Mouse (Mus musculus) spleen, adult 2 months (tissue): ENCODE data around the gene Ubald2. TPM values are rescaled to one million over a fixed set of nuclear protein-coding genes. Genes with fewer than 3 reads are reported as not detected.
"Not testable (repeated sequence)": the region's sequence is repeated elsewhere in the genome, so short reads cannot be mapped to it uniquely, and the experiment has no call there.

Experiments used
- DNase-seq, 2 experiments: peaks; one replicate each; pipeline versions ENCODE4 v3.0.0 to v3.0.0-alpha.2; 2012 to 2021; ENCODE audit warnings: low spot score in 2 of 2, low read depth in 1 of 2
- H3K27ac ChIP-seq: fragments of 200-500 bp; 2 replicates; pipeline ENCODE4 v1.5.1; 2012; ENCODE audit warnings: low read length, inconsistent platforms; ENCODE audit not compliant: insufficient read depth
- H3K27me3 ChIP-seq: fragments of 200-500 bp; 2 replicates; pipeline ENCODE4 v1.6.1; 2012; ENCODE audit warnings: mild to moderate bottlenecking, moderate library complexity, low read length, inconsistent platforms; ENCODE audit not compliant: control insufficient read depth, insufficient read depth
- H3K36me3 ChIP-seq: fragments of 200-500 bp; 2 replicates; pipeline ENCODE4 v1.6.1; 2012; ENCODE audit warnings: mild to moderate bottlenecking, low read length, inconsistent platforms; ENCODE audit not compliant: control insufficient read depth, insufficient read depth
- H3K4me1 ChIP-seq: fragments of 200-500 bp; 2 replicates; pipeline ENCODE4 v1.6.1; 2011; ENCODE audit warnings: inconsistent platforms; ENCODE audit not compliant: control insufficient read depth, insufficient read depth, insufficient read length
- H3K4me3 ChIP-seq: fragments of 200-500 bp; 2 replicates; pipeline ENCODE4 v1.5.1; 2011; ENCODE audit warnings: mild to moderate bottlenecking, inconsistent platforms; ENCODE audit not compliant: insufficient read depth, insufficient read length; ENCODE audit errors: extremely low read depth
- CTCF ChIP-seq: fragments of 200-500 bp; IDR thresholded peaks from 2 replicates; pipeline ENCODE4 v1.5.1; 2011; ENCODE audit warnings: mild to moderate bottlenecking, inconsistent platforms; ENCODE audit not compliant: insufficient read depth, insufficient read length, insufficient replicate concordance; ENCODE audit errors: extremely low read depth
- POLR2A ChIP-seq: fragments of 200-500 bp; IDR thresholded peaks from 2 replicates; pipeline ENCODE4 v1.6.1; 2011; ENCODE audit warnings: low read depth, low read length, inconsistent platforms
- whole genome bisulfite sequencing: fragments of 180-500 bp; shearing (Covaris S2); methylation state at CpG from one replicate; pipeline ENCODE4 v1.1.7; 2018; 5-methylcytosine and 5-hydroxymethylcytosine counted together
- polyA plus RNA-seq: library from polyadenylated mRNA; depleted of rRNA; stranded (reverse); fragments of >200 nt; gene quantifications from 2 replicates; pipeline ENCODE4 v1.2.3, GENCODE M21; 2012

Ubald2 gene
- polyA plus RNA-seq, 1 experiment, result 152 TPM

DNA sequence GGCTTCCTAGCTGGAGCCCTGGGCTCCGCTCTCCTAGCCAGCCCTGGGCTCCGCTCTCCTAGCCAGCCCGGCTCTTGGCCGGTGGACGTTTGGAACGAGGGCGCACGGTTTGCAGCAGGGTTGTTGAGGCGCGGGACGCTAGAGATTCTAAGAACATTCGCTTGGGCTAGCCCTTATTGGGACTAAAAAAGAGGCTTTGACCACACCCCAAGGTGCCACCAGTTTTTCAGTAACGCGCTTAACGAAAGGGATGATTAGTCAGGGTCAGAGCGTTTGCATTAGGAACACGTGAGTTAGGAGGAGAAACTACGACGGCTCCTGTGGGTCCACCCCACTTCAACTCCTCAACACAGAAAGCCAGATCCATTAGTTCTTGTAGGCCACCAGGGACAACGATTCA, 32.2 kb downstream of the Ubald2 start, which contains the start of gene Qrich2:
Qrich2 (minus strand) TSS at position 101 of the 400 bp plus-strand sequence.
- no peak for DNase-seq
- Histone ChIP-seq H3K27me3 (no peaks in the 10 kb centered on the region), H3K36me3 (peaks cover 9% of the 10 kb centered on the region), H3K4me3 (no peak within 1 kb of the TSS), H3K4me1 (no peaks in the 10 kb centered on the region), H3K27ac (no peak within 1 kb of the TSS)
- WGBS, result 70% methylated on average over 20 of the region's 20 CpGs
- no peak for TF ChIP-seq CTCF
- no peak for TF ChIP-seq POLR2A

- not testable (repeated sequence) for H3K27me3 ChIP-seq, H3K4me3 ChIP-seq, H3K4me1 ChIP-seq, DNase-seq, H3K27ac ChIP-seq
- WGBS, result 67% methylated on average over 3 of the region's 3 CpGs
- peaks cover 25% of the 10 kb centered on the region for H3K36me3 ChIP-seq
Measured at GRCm38 (mm10) chr11:116468338-116468737, 34.4 kb downstream of the Ubald2 start.

DNA sequence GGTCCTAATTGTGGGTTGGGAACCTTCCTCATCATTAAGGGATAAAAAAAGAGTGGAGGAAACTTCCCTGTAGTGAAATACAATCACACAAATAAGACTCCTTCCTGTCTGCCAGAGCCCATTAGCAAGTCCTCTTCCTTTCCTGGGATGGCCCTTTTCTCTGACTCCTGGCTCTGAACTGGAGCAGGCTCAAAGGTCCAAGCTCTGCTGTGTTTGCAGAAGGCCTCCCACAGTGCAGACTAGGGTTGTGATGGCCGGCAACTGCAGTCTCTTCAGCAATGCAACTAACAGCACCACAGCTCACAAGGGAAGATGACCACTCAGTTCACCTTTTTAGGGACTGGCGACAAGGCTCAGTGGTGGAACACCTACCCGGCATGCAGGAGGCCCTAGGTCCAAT, 36.4 kb downstream of the Ubald2 start:
- Histone ChIP-seq H3K27me3 (no peaks in the 10 kb centered on the region), H3K27ac (no peak overlapping the region), H3K4me3 (no peak overlapping the region), H3K36me3 (peaks cover 33% of the 10 kb centered on the region), H3K4me1 (no peaks in the 10 kb centered on the region)
- DNase-seq, result no peak
- WGBS, result 96% methylated on average over 3 of the region's 3 CpGs
- TF ChIP-seq POLR2A (no peak), CTCF (no peak)

DNA sequence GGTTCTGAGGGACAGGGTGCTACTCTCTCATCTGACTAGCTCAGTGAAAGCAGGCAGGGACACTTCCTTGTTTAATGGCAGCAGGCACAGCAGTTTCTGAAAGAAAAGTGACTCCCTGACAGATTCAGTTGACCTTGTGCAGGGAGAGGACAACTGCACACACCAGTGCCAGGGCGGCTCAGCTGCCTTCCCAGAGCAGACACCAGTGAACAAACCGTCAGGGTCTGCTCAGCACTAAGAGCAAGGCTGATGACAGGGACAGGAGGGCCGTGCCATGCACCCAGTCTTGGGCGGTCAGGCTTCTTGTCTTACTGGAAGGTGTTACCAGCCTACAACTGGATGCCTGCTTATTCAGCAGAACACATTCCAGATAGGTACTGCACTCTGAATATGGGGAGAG, 37.0 kb downstream of the Ubald2 start:
- no peak overlapping the region for H3K27ac ChIP-seq

GRCm38 (mm10) chr11:116472275-116472674, 38.4 kb downstream of the Ubald2 start:
- no peaks in the 10 kb centered on the region for H3K4me1 ChIP-seq
- H3K27me3 ChIP-seq, result no peaks in the 10 kb centered on the region
- no peak overlapping the region for H3K4me3 ChIP-seq
- peaks cover 49% of the 10 kb centered on the region for H3K36me3 ChIP-seq
- no peak overlapping the region for H3K27ac ChIP-seq
- no peak for DNase-seq
- TF ChIP-seq POLR2A (no peak), CTCF (no peak)
- WGBS, result 86% methylated on average over 4 of the region's 4 CpGs

More for the DNA sequence above, 37.0 kb downstream of the Ubald2 start:
- TF ChIP-seq CTCF (no peak), POLR2A (no peak)
- no peaks in the 10 kb centered on the region for H3K27me3 ChIP-seq
- WGBS, result 91% methylated on average over 4 of the region's 4 CpGs
- H3K4me1 ChIP-seq, result no peaks in the 10 kb centered on the region
- H3K36me3 ChIP-seq, result peaks cover 38% of the 10 kb centered on the region
- H3K4me3 ChIP-seq, result no peak overlapping the region
- no peak for DNase-seq

DNA sequence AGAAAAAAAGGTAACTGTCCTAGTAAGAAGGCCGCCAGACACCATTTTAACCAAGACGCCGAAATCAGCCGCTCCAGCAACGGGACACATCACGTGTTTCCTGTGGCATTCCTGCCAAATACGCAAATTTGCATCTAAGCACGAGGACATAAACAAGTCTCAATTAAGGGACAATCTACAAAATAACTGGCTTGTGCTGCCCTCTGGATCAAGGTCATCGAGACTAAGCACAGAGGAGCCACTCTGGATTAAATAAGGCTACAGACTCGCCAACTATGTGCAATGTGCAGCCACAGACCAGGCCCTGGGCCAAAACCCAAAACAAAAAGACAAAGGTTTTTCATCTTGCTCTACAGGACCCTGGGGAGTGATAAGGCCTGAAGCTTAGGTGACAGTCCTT, 42.1 kb downstream of the Ubald2 start:
- DNase-seq, result no peak
- no peak for TF ChIP-seq POLR2A
- no peak for TF ChIP-seq CTCF
- Histone ChIP-seq H3K27ac (no peak overlapping the region), H3K4me1 (no peaks in the 10 kb centered on the region), H3K36me3 (peaks cover 58% of the 10 kb centered on the region), H3K27me3 (no peaks in the 10 kb centered on the region), H3K4me3 (no peak overlapping the region)
- WGBS, result 88% methylated on average over 10 of the region's 10 CpGs

- H3K27ac ChIP-seq, result no peak overlapping the region
- H3K27me3 ChIP-seq, result no peaks in the 10 kb centered on the region
- DNase-seq, result no peak
- H3K36me3 ChIP-seq, result peaks cover 55% of the 10 kb centered on the region
- H3K4me3 ChIP-seq, result no peak overlapping the region
- H3K4me1 ChIP-seq, result no peaks in the 10 kb centered on the region
- TF ChIP-seq POLR2A (no peak), CTCF (no peak)
- 96% methylated on average over 6 of the region's 6 CpGs for WGBS
Measured at GRCm38 (mm10) chr11:116476696-116477095, 42.8 kb downstream of the Ubald2 start.
